Mouse (Mus musculus) large intestine, adult 2 months (tissue): ENCODE data around the gene Ifi211. TPM values are rescaled to one million over a fixed set of nuclear protein-coding genes. Genes with fewer than 3 reads are reported as not detected.
"Not testable (repeated sequence)": the region's sequence is repeated elsewhere in the genome, so short reads cannot be mapped to it uniquely, and the experiment has no call there.

Experiments
- DNase-seq: peaks from one replicate; pipeline ENCODE4 v3.0.0-alpha.2; 2012; ENCODE audit warnings: low read depth, low spot score
- WGBS: fragments of 180-500 bp; shearing (Covaris S2); methylation state at CpG from one replicate; pipeline ENCODE4 v1.1.7; 2018; 5-methylcytosine and 5-hydroxymethylcytosine counted together
- polyA plus RNA-seq: library from polyadenylated mRNA; depleted of rRNA; stranded (reverse); fragments of >200 nt; gene quantifications from 2 replicates; pipeline ENCODE4 v1.2.3, GENCODE M21; 2012; rRNA removed

Ifi211 gene
- polyA plus RNA-seq, 1 experiment = 0.31 TPM

- 32% methylated on average over 3 of the region's 3 CpGs for WGBS
- not testable (repeated sequence) for DNase-seq
Observed at GRCm38 (mm10) chr1:173880004-173880666, 32.7 kb downstream of the Ifi211 start.

- 52% methylated on average over 5 of the region's 5 CpGs for WGBS
- DNase-seq = not testable (repeated sequence)
Observed at GRCm38 (mm10) chr1:173879225-173879987, 33.4 kb downstream of the Ifi211 start.

GRCm38 (mm10) chr1:173878264-173878663, 34.6 kb downstream of the Ifi211 start:
- not testable (repeated sequence) for DNase-seq
- 75% methylated on average over 6 of the region's 6 CpGs for WGBS

- DNase-seq = not testable (repeated sequence)
- 70% methylated on average over 1 of the region's 1 CpGs for WGBS
Observed at GRCm38 (mm10) chr1:173877125-173877524, 35.7 kb downstream of the Ifi211 start.

- WGBS = 86% methylated on average over 1 of the region's 1 CpGs
Observed at GRCm38 (mm10) chr1:173868586-173868985, 44.3 kb downstream of the Ifi211 start.

GRCm38 (mm10) chr1:173866504-173866903, 46.3 kb downstream of the Ifi211 start:
- WGBS = 84% methylated on average over 12 of the region's 12 CpGs
- no peak for DNase-seq

More at GRCm38 (mm10) chr1:173868586-173868985, 44.3 kb downstream of the Ifi211 start:
- DNase-seq = not testable (repeated sequence)

GRCm38 (mm10) chr1:173853711-173854110, 59.1 kb downstream of the Ifi211 start:
- DNase-seq = not testable (repeated sequence)

GRCm38 (mm10) chr1:173852853-173853252, 60.0 kb downstream of the Ifi211 start:
- DNase-seq = not testable (repeated sequence)
- 75% methylated on average over 4 of the region's 4 CpGs for WGBS

Other genes with a start within 250 kb of the Ifi211 start
- 0.92 and 0.99 TPM in 2 replicates for gene Ifi208, start 239.4 kb downstream of the Ifi211 start, polyA plus RNA-seq
- gene Ifi207, start 171.3 kb downstream of the Ifi211 start, polyA plus RNA-seq = 1.1 and 2.4 TPM in 2 replicates
- gene Ifi204, start 146.1 kb downstream of the Ifi211 start, polyA plus RNA-seq = 0.41 and 0.51 TPM in 2 replicates
- gene Mndal, start 29.4 kb upstream of the Ifi211 start, polyA plus RNA-seq = 1.6 and 1.7 TPM in 2 replicates
- 2.6 and 3.7 TPM in 2 replicates for gene Ifi203, start 29.6 kb upstream of the Ifi211 start, polyA plus RNA-seq
- gene Ifi202b, start 69.7 kb upstream of the Ifi211 start, polyA plus RNA-seq = 0.14 and 0.17 TPM in 2 replicates
- 0.47 and 0.67 TPM in 2 replicates for gene Ifi205, start 118.8 kb upstream of the Ifi211 start, polyA plus RNA-seq
- 0.10 and 0.11 TPM in 2 replicates for gene Olfr433, start 127.7 kb upstream of the Ifi211 start, polyA plus RNA-seq
- gene Olfr432, start 136.2 kb upstream of the Ifi211 start, polyA plus RNA-seq = not detected in 2 replicates
- gene Olfr430, start 153.6 kb upstream of the Ifi211 start, polyA plus RNA-seq = not detected in 2 replicates
- gene Olfr429, start 171.3 kb upstream of the Ifi211 start, polyA plus RNA-seq = not detected in 2 replicates
- not detected in 2 replicates for gene Olfr427, start 183.8 kb upstream of the Ifi211 start, polyA plus RNA-seq
- not detected in 2 replicates for gene Olfr231, start 208.1 kb upstream of the Ifi211 start, polyA plus RNA-seq
- gene Olfr424, start 218.5 kb upstream of the Ifi211 start, polyA plus RNA-seq = not detected in 2 replicates
- gene Olfr420, start 242.6 kb upstream of the Ifi211 start, polyA plus RNA-seq = not detected in 2 replicates